Mouse (Mus musculus): ENCODE measurements around the gene Sephs1. TPM values are rescaled to one million over a fixed set of nuclear protein-coding genes. Genes with fewer than 3 reads are reported as not detected.
"Not testable (repeated sequence)": the region's sequence is repeated elsewhere in the genome, so short reads cannot be mapped to it uniquely, and the experiment has no call there.

The Sephs1 gene
- polyA plus RNA-seq, 1 experiment from 2014 or later = 132 TPM

DNA sequence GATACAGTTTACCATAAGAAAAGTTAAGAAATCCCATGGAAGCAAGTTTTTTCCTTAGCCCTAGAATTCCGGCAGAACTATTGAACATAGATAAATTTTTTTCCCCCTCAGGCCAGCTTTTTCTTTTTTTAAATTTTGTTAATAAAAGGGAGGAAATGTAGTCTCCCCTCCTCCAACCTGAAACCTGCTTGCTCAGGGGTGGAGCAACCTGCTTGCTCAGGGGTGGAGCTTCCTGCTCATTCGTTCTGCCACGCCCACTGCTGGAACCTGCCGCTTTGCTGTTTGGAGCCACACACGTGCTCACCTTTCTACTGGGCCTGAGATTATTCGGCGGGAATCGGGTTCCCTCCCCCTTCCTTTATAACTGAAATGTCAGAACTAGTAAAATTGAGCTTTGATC lies 68.3 kb downstream of the Sephs1 start:
- H3K27me3 ChIP-seq = not testable (repeated sequence)

DNA sequence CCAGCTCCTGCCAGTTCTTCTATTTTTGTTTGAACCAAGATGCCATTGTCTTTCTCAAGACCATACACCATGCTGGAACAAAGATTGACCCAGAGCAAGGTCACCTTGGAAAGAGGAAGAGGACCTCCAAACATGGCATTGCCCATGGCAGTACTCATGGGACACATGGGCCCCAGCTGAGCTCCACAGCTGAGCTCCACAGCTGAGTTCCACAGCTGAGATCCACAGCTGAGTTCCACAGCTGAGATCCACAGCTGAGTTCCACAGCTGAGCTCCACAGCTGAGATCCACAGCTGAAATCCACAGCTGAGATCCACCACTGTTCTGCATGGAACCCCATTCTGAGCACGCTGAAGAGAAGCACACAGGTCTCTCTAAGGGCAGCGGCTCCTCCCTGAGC lies 69.6 kb downstream of the Sephs1 start:
- WGBS = 91% methylated on average over 2 of the region's 2 CpGs
- H3K4me1 ChIP-seq = no peaks in the 10 kb centered on the region
- no peak overlapping the region for H3K27ac ChIP-seq
- no peaks in the 10 kb centered on the region for H3K27me3 ChIP-seq
- no peak overlapping the region for H3K4me3 ChIP-seq (replicated peaks)
- H3K9ac ChIP-seq = no peak overlapping the region
- ATAC-seq (ENCODE audit: low FRiP score) = no peak
- H3K9me3 ChIP-seq = no peaks in the 10 kb centered on the region
- no peaks in the 10 kb centered on the region for H3K36me3 ChIP-seq (replicated peaks)
- H3K4me2 ChIP-seq = no peak overlapping the region

More for the DNA sequence above, 68.3 kb downstream of the Sephs1 start:
- 90% methylated on average over 6 of the region's 8 CpGs for WGBS
- not testable (repeated sequence) for ATAC-seq (ENCODE audit: low FRiP score); H3K4me3 ChIP-seq (replicated peaks); H3K4me2 ChIP-seq; H3K27ac ChIP-seq; H3K9me3 ChIP-seq; H3K9ac ChIP-seq; H3K36me3 ChIP-seq (replicated peaks); H3K4me1 ChIP-seq

GRCm38 (mm10) chr2:4954216-4954760 lies 72.9 kb downstream of the Sephs1 start:
- 85% methylated on average over 6 of the region's 6 CpGs for WGBS
- no peak for ATAC-seq (ENCODE audit: low FRiP score)

GRCm38 (mm10) chr2:4958039-4958438 lies 76.7 kb downstream of the Sephs1 start:
- H3K4me1 ChIP-seq = no peaks in the 10 kb centered on the region
- no peaks in the 10 kb centered on the region for H3K36me3 ChIP-seq (replicated peaks)
- no peak overlapping the region for H3K27ac ChIP-seq
- no peaks in the 10 kb centered on the region for H3K9me3 ChIP-seq
- no peak overlapping the region for H3K4me2 ChIP-seq
- ATAC-seq (ENCODE audit: low FRiP score) = no peak
- 92% methylated on average over 12 of the region's 12 CpGs for WGBS
- H3K4me3 ChIP-seq (replicated peaks) = no peak overlapping the region
- no peaks in the 10 kb centered on the region for H3K27me3 ChIP-seq
- no peak overlapping the region for H3K9ac ChIP-seq

More at GRCm38 (mm10) chr2:4954216-4954760, 72.9 kb downstream of the Sephs1 start:
- H3K4me3 ChIP-seq (replicated peaks) = no peak overlapping the region
- no peak overlapping the region for H3K4me2 ChIP-seq
- H3K36me3 ChIP-seq (replicated peaks) = no peaks in the 10 kb centered on the region
- no peaks in the 10 kb centered on the region for H3K4me1 ChIP-seq
- H3K9me3 ChIP-seq = no peaks in the 10 kb centered on the region
- H3K9ac ChIP-seq = no peak overlapping the region
- no peak overlapping the region for H3K27ac ChIP-seq
- no peaks in the 10 kb centered on the region for H3K27me3 ChIP-seq

Other genes with a start within 250 kb of the Sephs1 start
- 56.0 and 61.5 TPM in 2 replicates for gene Prpf18, start 229.5 kb upstream of the Sephs1 start, polyA plus RNA-seq (2016; fragmentation: Nextera tagmentation; extraction: Ambion mirVana)
- 3.8 and 4.0 TPM in 2 replicates for gene Bend7, start 163.7 kb upstream of the Sephs1 start, polyA plus RNA-seq (2016; fragmentation: Nextera tagmentation; extraction: Ambion mirVana)
- 43.4 and 44.0 TPM in 2 replicates for gene Phyh, start 37.5 kb downstream of the Sephs1 start, polyA plus RNA-seq (2016; fragmentation: Nextera tagmentation; extraction: Ambion mirVana)
- gene Ucma, start 94.6 kb downstream of the Sephs1 start, polyA plus RNA-seq (2016; fragmentation: Nextera tagmentation; extraction: Ambion mirVana) = 0.55 TPM in 1 of 2 replicates, not detected in the other
- gene Mcm10, start 131.2 kb downstream of the Sephs1 start, polyA plus RNA-seq (2016; fragmentation: Nextera tagmentation; extraction: Ambion mirVana) = 44.5 and 46.3 TPM in 2 replicates
- 2.5 and 3.3 TPM in 2 replicates for gene Optn, start 182.5 kb downstream of the Sephs1 start, polyA plus RNA-seq (2016; fragmentation: Nextera tagmentation; extraction: Ambion mirVana)

Data from forebrain, embryonic 12.5 days (tissue).